Mouse (Mus musculus) forebrain, embryonic 16.5 days (tissue): ENCODE data around the gene Plekhg5. TPM values are rescaled to one million over a fixed set of nuclear protein-coding genes. Genes with fewer than 3 reads are reported as not detected.

Experiments used
- ATAC-seq: fragments of 200-750 bp; cut with Nextera tagmentation; 2 replicates; pipeline ENCODE4 v1.8.0; 2017; ENCODE audit warnings: mild to moderate bottlenecking, moderate library complexity
- H3K27ac ChIP-seq: fragments of 300-500 bp; sonication (generic); 2 replicates; pipeline ENCODE4 v1.5.1; 2014; ENCODE audit warnings: low read length, control low read depth
- H3K27me3 ChIP-seq: fragments of 300-500 bp; sonication (generic); replicated peaks from 2 replicates; pipeline ENCODE4 v1.6.1; 2014; ENCODE audit warnings: low read length; ENCODE audit not compliant: control insufficient read depth, insufficient read depth
- H3K36me3 ChIP-seq: fragments of 300-500 bp; sonication (generic); 2 replicates; pipeline ENCODE4 v1.6.1; 2014; ENCODE audit not compliant: control insufficient read depth, insufficient read depth
- H3K4me1 ChIP-seq: fragments of 300-500 bp; sonication (generic); replicated peaks from 2 replicates; pipeline ENCODE4 v1.6.1; 2014; ENCODE audit warnings: low read length; ENCODE audit not compliant: control insufficient read depth, insufficient read depth
- H3K4me2 ChIP-seq: fragments of 300-500 bp; sonication (generic); 2 replicates; pipeline ENCODE4 v1.6.1; 2014; ENCODE audit warnings: mild to moderate bottlenecking, low read length, control low read depth
- H3K4me3 ChIP-seq: fragments of 300-500 bp; sonication (generic); replicated peaks from 2 replicates; pipeline ENCODE4 v1.5.1; 2014; ENCODE audit warnings: mild to moderate bottlenecking, low read length, control low read depth
- H3K9ac ChIP-seq: fragments of 300-500 bp; sonication (generic); replicated peaks from 2 replicates; pipeline ENCODE4 v1.6.1; 2014; ENCODE audit warnings: low read depth, low read length, control low read depth
- H3K9me3 ChIP-seq: fragments of 300-500 bp; sonication (generic); 2 replicates; pipeline ENCODE4 v1.6.1; 2016; ENCODE audit warnings: low read length; ENCODE audit not compliant: control insufficient read depth
- WGBS: fragments of 180-500 bp; shearing (Covaris S2); extraction: QIAGEN DNeasy Blood & Tissue Kit; methylation state at CpG from one replicate; pipeline ENCODE4 v1.1.7; 2014; 5-methylcytosine and 5-hydroxymethylcytosine counted together
- polyA plus RNA-seq: library from polyadenylated mRNA; unstranded; fragments of >200 nt; fragmentation: Nextera tagmentation; extraction: Ambion mirVana; gene quantifications from 2 replicates; pipeline ENCODE4 v1.2.1, GENCODE M21; 2015

Gene Plekhg5
- polyA plus RNA-seq, 1 experiment from 2014 or later = 13.2 TPM

GRCm38 (mm10) chr4:152092751-152093293 lies 20.5 kb downstream of the Plekhg5 start:
- Histone ChIP-seq H3K27me3 (no peaks in the 10 kb centered on the region), H3K4me3 (no peak overlapping the region), H3K36me3 (no peaks in the 10 kb centered on the region), H3K9me3 (no peaks in the 10 kb centered on the region), H3K4me2 (no peak overlapping the region), H3K4me1 (peaks cover 14% of the 10 kb centered on the region), H3K9ac (0 out of 2 replicates have a peak overlapping the region, but pooled peaks have one; percentile 9), H3K27ac (no peak overlapping the region)
- ATAC-seq = no peak
- 60% methylated on average over 8 of the region's 8 CpGs for WGBS

GRCm38 (mm10) chr4:152094233-152094632 lies 21.9 kb downstream of the Plekhg5 start:
- Histone ChIP-seq H3K9ac (no peak overlapping the region), H3K9me3 (no peaks in the 10 kb centered on the region), H3K36me3 (no peaks in the 10 kb centered on the region), H3K4me1 (peaks cover 3% of the 10 kb centered on the region; the same call in 1 of the 2 replicates), H3K4me2 (no peak overlapping the region), H3K4me3 (no peak overlapping the region), H3K27ac (no peak overlapping the region), H3K27me3 (no peaks in the 10 kb centered on the region)
- ATAC-seq = no peak
- WGBS = 90% methylated on average over 12 of the region's 12 CpGs

- 22% methylated on average over 27 of the region's 27 CpGs for WGBS
Measured at GRCm38 (mm10) chr4:152095937-152096910, 23.9 kb downstream of the Plekhg5 start.

GRCm38 (mm10) chr4:152096927-152097326 lies 24.6 kb downstream of the Plekhg5 start:
- Histone ChIP-seq H3K4me1 (peaks cover 3% of the 10 kb centered on the region; the same call in 1 of the 2 replicates), H3K4me3 (0 out of 2 replicates have a peak overlapping the region, but pooled peaks have one; percentile 8), H3K36me3 (no peaks in the 10 kb centered on the region), H3K9ac (no peak overlapping the region), H3K4me2 (no peak overlapping the region), H3K9me3 (no peaks in the 10 kb centered on the region), H3K27ac (no peak overlapping the region), H3K27me3 (no peaks in the 10 kb centered on the region)
- no peak for ATAC-seq
- WGBS = 39% methylated on average over 6 of the region's 6 CpGs

More at GRCm38 (mm10) chr4:152095937-152096910, 23.9 kb downstream of the Plekhg5 start:
- Histone ChIP-seq H3K9me3 (no peaks in the 10 kb centered on the region), H3K27me3 (no peaks in the 10 kb centered on the region), H3K36me3 (no peaks in the 10 kb centered on the region), H3K9ac (no peak overlapping the region), H3K4me2 (no peak overlapping the region), H3K4me3 (0 out of 2 replicates have a peak overlapping the region, but pooled peaks have one; percentile 8), H3K27ac (no peak overlapping the region), H3K4me1 (peaks cover 3% of the 10 kb centered on the region; the same call in 1 of the 2 replicates)
- ATAC-seq = no peak

- Histone ChIP-seq H3K27ac (no peak overlapping the region), H3K27me3 (no peaks in the 10 kb centered on the region), H3K9ac (no peak overlapping the region), H3K36me3 (0 out of 2 replicates have a peak, but pooled peaks cover 3% of the 10 kb centered on the region), H3K4me1 (no peaks in the 10 kb centered on the region), H3K4me3 (no peak overlapping the region), H3K4me2 (no peak overlapping the region), H3K9me3 (no peaks in the 10 kb centered on the region)
- no peak for ATAC-seq
- 23% methylated on average over 11 of the region's 11 CpGs for WGBS
Measured at GRCm38 (mm10) chr4:152097911-152098799, 25.9 kb downstream of the Plekhg5 start.

GRCm38 (mm10) chr4:152100541-152100940 lies 28.2 kb downstream of the Plekhg5 start:
- H3K4me2 ChIP-seq = no peak overlapping the region
- H3K9me3 ChIP-seq = no peaks in the 10 kb centered on the region

GRCm38 (mm10) chr4:152101081-152101653 lies 28.9 kb downstream of the Plekhg5 start:
- Histone ChIP-seq H3K27ac (no peak overlapping the region), H3K9me3 (no peaks in the 10 kb centered on the region), H3K36me3 (peaks cover 7% of the 10 kb centered on the region), H3K27me3 (no peaks in the 10 kb centered on the region), H3K4me3 (no peak overlapping the region), H3K9ac (no peak overlapping the region), H3K4me1 (no peaks in the 10 kb centered on the region), H3K4me2 (no peak overlapping the region)
- WGBS = 80% methylated on average over 7 of the region's 7 CpGs
- ATAC-seq = no peak

More at GRCm38 (mm10) chr4:152100541-152100940, 28.2 kb downstream of the Plekhg5 start:
- H3K9ac ChIP-seq = no peak overlapping the region
- ATAC-seq = no peak
- no peak overlapping the region for H3K4me3 ChIP-seq
- no peak overlapping the region for H3K27ac ChIP-seq
- H3K27me3 ChIP-seq = no peaks in the 10 kb centered on the region
- no peaks in the 10 kb centered on the region for H3K4me1 ChIP-seq
- peaks cover 7% of the 10 kb centered on the region for H3K36me3 ChIP-seq
- WGBS = 81% methylated on average over 11 of the region's 11 CpGs

- WGBS = 93% methylated on average over 16 of the region's 16 CpGs
- no peaks in the 10 kb centered on the region for H3K27me3 ChIP-seq
- H3K9me3 ChIP-seq = no peaks in the 10 kb centered on the region
- H3K4me3 ChIP-seq = no peak overlapping the region
- no peak overlapping the region for H3K27ac ChIP-seq
- no peaks in the 10 kb centered on the region for H3K4me1 ChIP-seq
- H3K9ac ChIP-seq = no peak overlapping the region
- peaks cover 7% of the 10 kb centered on the region for H3K36me3 ChIP-seq
- no peak for ATAC-seq
- no peak overlapping the region for H3K4me2 ChIP-seq
Measured at GRCm38 (mm10) chr4:152101921-152102320, 29.6 kb downstream of the Plekhg5 start.
